In genomic region chr16:67609116-67609515, GRCm38 (mm10) we compare ENCODE assay signal across 12 mouse cellular contexts. TPM values are rescaled to one million over a fixed set of nuclear protein-coding genes. Genes with fewer than 3 reads are reported as not detected.
"Had no signal": no experiment of that assay in that cellular context is flagged by ENCODE, and none has a peak within 500 bp of the region (broad histone marks: within the 10 kb centered on the region; RNA-seq: fewer than 3 reads in every experiment).

No protein-coding gene starts in this region.

- ATAC-seq: intestine, postnatal 0 days; midbrain, embryonic 15.5 days had no signal

- H3K4me3 ChIP-seq: limb, embryonic 15.5 days; midbrain, embryonic 15.5 days; neural tube, embryonic 13.5 days had no signal

- H3K27ac ChIP-seq: kidney, postnatal 0 days; limb, embryonic 15.5 days; liver, embryonic 14.5 days; midbrain, embryonic 15.5 days; neural tube, embryonic 13.5 days had no signal

- DNase-seq: kidney, adult 8-10 months; kidney, postnatal 36 days; lung, adult 18-20 months; thymus, adult 18-20 months; thymus, postnatal 14 days had no signal

RNA-seq across cellular contexts. Expression of gene Cadm2, which starts 11.6 kb away (rescaled TPM):
- total RNA-seq: megakaryocyte-erythroid progenitor cell, adult 5-6 weeks had no signal
